Mouse (Mus musculus): ENCODE measurements around the gene Wdr93. TPM values are rescaled to one million over a fixed set of nuclear protein-coding genes. Genes with fewer than 3 reads are reported as not detected.

Wdr93 gene
- polyA plus RNA-seq, 1 experiment from 2014 or later = 1.3 TPM

- DNase-seq (ENCODE audit: low spot score) = no peak
- no peaks in the 10 kb centered on the region for H3K27me3 ChIP-seq (replicated peaks; ENCODE audit: control insufficient read depth, insufficient read depth, low read length)
Measured at GRCm38 (mm10) chr7:79819996-79820395, 77.0 kb downstream of the Wdr93 start.

GRCm38 (mm10) chr7:79822092-79822695, 79.2 kb downstream of the Wdr93 start:
- Histone ChIP-seq H3K9me3 (ENCODE audit: control insufficient read depth, low read length) (peaks cover 8% of the 10 kb centered on the region; the same call in 1 of the 2 replicates), H3K36me3 (ENCODE audit: control insufficient read depth, insufficient read depth, low read length) (peaks cover 29% of the 10 kb centered on the region; the same call in 1 of the 2 replicates), H3K4me3 (ENCODE audit: low read depth, low read length) (no peak overlapping the region), H3K4me1 (ENCODE audit: control insufficient read depth, insufficient read depth, low read length) (peaks cover 3% of the 10 kb centered on the region; the same call in 1 of the 2 replicates), H3K27ac (replicated peaks; ENCODE audit: low read depth, low read length) (0 out of 2 replicates have a peak overlapping the region, but pooled peaks have one; percentile 10), H3K4me2 (ENCODE audit: low read depth, low read length) (no peak overlapping the region), H3K9ac (ENCODE audit: low read depth, low read length) (no peak overlapping the region), H3K27me3 (replicated peaks; ENCODE audit: control insufficient read depth, insufficient read depth, low read length) (no peaks in the 10 kb centered on the region)
- 64% methylated on average over 11 of the region's 12 CpGs for WGBS
- ATAC-seq (ENCODE audit: low read depth) = no peak
- DNase-seq (ENCODE audit: low spot score) = peak; percentile 40

More at GRCm38 (mm10) chr7:79819996-79820395, 77.0 kb downstream of the Wdr93 start:
- Histone ChIP-seq H3K4me1 (ENCODE audit: control insufficient read depth, insufficient read depth, low read length) (peaks cover 4% of the 10 kb centered on the region; the same call in 1 of the 2 replicates), H3K9me3 (ENCODE audit: control insufficient read depth, low read length) (peaks cover 7% of the 10 kb centered on the region; the same call in 1 of the 2 replicates), H3K4me3 (ENCODE audit: low read depth, low read length) (no peak overlapping the region), H3K36me3 (ENCODE audit: control insufficient read depth, insufficient read depth, low read length) (peaks cover 9% of the 10 kb centered on the region; the same call in 1 of the 2 replicates), H3K4me2 (ENCODE audit: low read depth, low read length) (no peak overlapping the region), H3K27ac (replicated peaks; ENCODE audit: low read depth, low read length) (no peak overlapping the region), H3K9ac (ENCODE audit: low read depth, low read length) (no peak overlapping the region)
- 50% methylated on average over 11 of the region's 11 CpGs for WGBS
- ATAC-seq (ENCODE audit: low read depth) = no peak

GRCm38 (mm10) chr7:79828341-79828740, 85.4 kb downstream of the Wdr93 start:
- Histone ChIP-seq H3K36me3 (ENCODE audit: control insufficient read depth, insufficient read depth, low read length) (peaks cover 33% of the 10 kb centered on the region; the same call in 1 of the 2 replicates), H3K4me1 (ENCODE audit: control insufficient read depth, insufficient read depth, low read length) (no peaks in the 10 kb centered on the region; the same call in 1 of the 2 replicates), H3K9me3 (ENCODE audit: control insufficient read depth, low read length) (peaks cover 8% of the 10 kb centered on the region; the same call in 1 of the 2 replicates), H3K27me3 (replicated peaks; ENCODE audit: control insufficient read depth, insufficient read depth, low read length) (no peaks in the 10 kb centered on the region), H3K9ac (ENCODE audit: low read depth, low read length) (no peak overlapping the region), H3K27ac (replicated peaks; ENCODE audit: low read depth, low read length) (no peak overlapping the region), H3K4me3 (ENCODE audit: low read depth, low read length) (no peak overlapping the region), H3K4me2 (ENCODE audit: low read depth, low read length) (no peak overlapping the region)
- 82% methylated on average over 2 of the region's 3 CpGs for WGBS
- ATAC-seq (ENCODE audit: low read depth) (no peak), DNase-seq (ENCODE audit: low spot score) (no peak)

GRCm38 (mm10) chr7:79831145-79831544, 88.2 kb downstream of the Wdr93 start:
- Histone ChIP-seq H3K27me3 (replicated peaks; ENCODE audit: control insufficient read depth, insufficient read depth, low read length) (no peaks in the 10 kb centered on the region), H3K4me2 (ENCODE audit: low read depth, low read length) (no peak overlapping the region), H3K9ac (ENCODE audit: low read depth, low read length) (no peak overlapping the region), H3K4me3 (ENCODE audit: low read depth, low read length) (no peak overlapping the region), H3K36me3 (ENCODE audit: control insufficient read depth, insufficient read depth, low read length) (0 out of 2 replicates have a peak, but pooled peaks cover 22% of the 10 kb centered on the region), H3K27ac (replicated peaks; ENCODE audit: low read depth, low read length) (peak overlapping the region; percentile 72; the same call in 1 of the 2 replicates), H3K4me1 (ENCODE audit: control insufficient read depth, insufficient read depth, low read length) (no peaks in the 10 kb centered on the region; the same call in 1 of the 2 replicates), H3K9me3 (ENCODE audit: control insufficient read depth, low read length) (no peaks in the 10 kb centered on the region)
- 70% methylated on average over 6 of the region's 6 CpGs for WGBS
- DNase-seq (ENCODE audit: low spot score) = peak; percentile 30
- ATAC-seq (ENCODE audit: low read depth) = 0 out of 2 replicates have a peak, but pooled peaks have one; percentile 18

- H3K27me3 ChIP-seq (replicated peaks; ENCODE audit: control insufficient read depth, insufficient read depth, low read length) = no peaks in the 10 kb centered on the region
- no peaks in the 10 kb centered on the region; the same call in 1 of the 2 replicates for H3K4me1 ChIP-seq (ENCODE audit: control insufficient read depth, insufficient read depth, low read length)
- H3K4me3 ChIP-seq (ENCODE audit: low read depth, low read length) = no peak overlapping the region
- H3K36me3 ChIP-seq (ENCODE audit: control insufficient read depth, insufficient read depth, low read length) = 0 out of 2 replicates have a peak, but pooled peaks cover 20% of the 10 kb centered on the region
- peak; percentile 63 for DNase-seq (ENCODE audit: low spot score)
- no peak for ATAC-seq (ENCODE audit: low read depth)
- H3K9ac ChIP-seq (ENCODE audit: low read depth, low read length) = no peak overlapping the region
- no peak overlapping the region for H3K4me2 ChIP-seq (ENCODE audit: low read depth, low read length)
- H3K9me3 ChIP-seq (ENCODE audit: control insufficient read depth, low read length) = no peaks in the 10 kb centered on the region
- WGBS = 65% methylated on average over 6 of the region's 6 CpGs
- H3K27ac ChIP-seq (replicated peaks; ENCODE audit: low read depth, low read length) = peak overlapping the region; percentile 72
Measured at GRCm38 (mm10) chr7:79831585-79831984, 88.6 kb downstream of the Wdr93 start.

GRCm38 (mm10) chr7:79832980-79833379, 90.0 kb downstream of the Wdr93 start:
- DNase-seq (ENCODE audit: low spot score) (no peak), ATAC-seq (ENCODE audit: low read depth) (0 out of 2 replicates have a peak, but pooled peaks have one; percentile 6)
- Histone ChIP-seq H3K9me3 (ENCODE audit: control insufficient read depth, low read length) (no peaks in the 10 kb centered on the region), H3K36me3 (ENCODE audit: control insufficient read depth, insufficient read depth, low read length) (0 out of 2 replicates have a peak, but pooled peaks cover 15% of the 10 kb centered on the region), H3K4me2 (ENCODE audit: low read depth, low read length) (no peak overlapping the region), H3K4me1 (ENCODE audit: control insufficient read depth, insufficient read depth, low read length) (no peaks in the 10 kb centered on the region; the same call in 1 of the 2 replicates), H3K27me3 (replicated peaks; ENCODE audit: control insufficient read depth, insufficient read depth, low read length) (no peaks in the 10 kb centered on the region), H3K9ac (ENCODE audit: low read depth, low read length) (no peak overlapping the region), H3K4me3 (ENCODE audit: low read depth, low read length) (no peak overlapping the region), H3K27ac (replicated peaks; ENCODE audit: low read depth, low read length) (no peak overlapping the region)

GRCm38 (mm10) chr7:79835196-79835595, 92.2 kb downstream of the Wdr93 start:
- Histone ChIP-seq H3K4me3 (ENCODE audit: low read depth, low read length) (no peak overlapping the region), H3K4me2 (ENCODE audit: low read depth, low read length) (no peak overlapping the region), H3K9ac (ENCODE audit: low read depth, low read length) (no peak overlapping the region), H3K27me3 (replicated peaks; ENCODE audit: control insufficient read depth, insufficient read depth, low read length) (no peaks in the 10 kb centered on the region), H3K36me3 (ENCODE audit: control insufficient read depth, insufficient read depth, low read length) (0 out of 2 replicates have a peak, but pooled peaks cover 17% of the 10 kb centered on the region), H3K4me1 (ENCODE audit: control insufficient read depth, insufficient read depth, low read length) (no peaks in the 10 kb centered on the region; the same call in 1 of the 2 replicates), H3K27ac (replicated peaks; ENCODE audit: low read depth, low read length) (no peak overlapping the region), H3K9me3 (ENCODE audit: control insufficient read depth, low read length) (no peaks in the 10 kb centered on the region)
- DNase-seq (ENCODE audit: low spot score) (no peak), ATAC-seq (ENCODE audit: low read depth) (no peak)
- WGBS = 98% methylated on average over 6 of the region's 6 CpGs

Data from embryonic facial prominence, embryonic 14.5 days (tissue).